Comparison of ENCODE assay signal across 11 mouse cellular contexts in genomic region chr11:75869898-75870297, GRCm38 (mm10).
DNase-seq lines count a peak whose midpoint lies in the region; ATAC-seq and TF ChIP-seq lines count a peak whose summit lies in the region.
"Had no signal": no experiment of that assay in that cellular context is flagged by ENCODE, and none has a peak within 500 bp of the region (broad histone marks: within the 10 kb centered on the region; RNA-seq: fewer than 3 reads in every experiment).

No protein-coding gene starts in this region.

- no peaks in the 10 kb centered on the region for H3K27me3 ChIP-seq in embryonic facial prominence, embryonic 14.5 days (replicated peaks; ENCODE audit: control insufficient read depth, insufficient read depth, low read length)
- H3K27me3 ChIP-seq in midbrain, embryonic 12.5 days = no peaks in the 10 kb centered on the region
- H3K27me3 ChIP-seq: lung, embryonic 15.5 days had no signal

- TF ChIP-seq CTCF in layer of hippocampus, adult 2 months (conservative IDR thresholded peaks at IDR 0.05) = no peak; the same call in 1 of the 2 replicates

- no peaks in the 10 kb centered on the region for H3K36me3 ChIP-seq in embryonic facial prominence, embryonic 14.5 days (ENCODE audit: control insufficient read depth, insufficient read depth, low read length)
- H3K36me3 ChIP-seq in midbrain, embryonic 12.5 days = no peaks in the 10 kb centered on the region
- H3K36me3 ChIP-seq: lung, embryonic 15.5 days had no signal

- 57% methylated on average over 5 of the region's 5 CpGs for WGBS in embryonic facial prominence, embryonic 14.5 days
- WGBS in midbrain, embryonic 12.5 days = 71% methylated on average over 5 of the region's 5 CpGs

- H3K4me3 ChIP-seq in embryonic facial prominence, embryonic 14.5 days (ENCODE audit: low read depth, low read length) = no peak overlapping the region
- no peak overlapping the region for H3K4me3 ChIP-seq in layer of hippocampus, adult 2 months
- H3K4me3 ChIP-seq in midbrain, embryonic 12.5 days = no peak overlapping the region
- H3K4me3 ChIP-seq: lung, embryonic 15.5 days had no signal

- H3K9ac ChIP-seq in embryonic facial prominence, embryonic 14.5 days (ENCODE audit: low read depth, low read length) = no peak overlapping the region
- H3K9ac ChIP-seq in midbrain, embryonic 12.5 days (replicated peaks) = no peak overlapping the region
- H3K9ac ChIP-seq: lung, embryonic 15.5 days had no signal

- peaks cover 15% of the 10 kb centered on the region for H3K4me1 ChIP-seq in embryonic facial prominence, embryonic 14.5 days (ENCODE audit: control insufficient read depth, insufficient read depth, low read length)
- H3K4me1 ChIP-seq in midbrain, embryonic 12.5 days = peaks cover 31% of the 10 kb centered on the region

- no peak overlapping the region for H3K27ac ChIP-seq in embryonic facial prominence, embryonic 14.5 days (replicated peaks; ENCODE audit: low read depth, low read length)
- H3K27ac ChIP-seq in layer of hippocampus, adult 2 months = peak overlapping the region; percentile 80
- H3K27ac ChIP-seq in midbrain, embryonic 12.5 days (replicated peaks) = peak overlapping the region; percentile 43; the same call in 1 of the 2 replicates
- H3K27ac ChIP-seq: lung, embryonic 15.5 days had no signal

- no peak overlapping the region for H3K4me2 ChIP-seq in embryonic facial prominence, embryonic 14.5 days (ENCODE audit: low read depth, low read length)
- H3K4me2 ChIP-seq in midbrain, embryonic 12.5 days (replicated peaks) = no peak overlapping the region
- H3K4me2 ChIP-seq: lung, embryonic 15.5 days had no signal

- peak; percentile 69 for ATAC-seq in embryonic facial prominence, embryonic 14.5 days (ENCODE audit: low read depth)
- ATAC-seq in midbrain, embryonic 12.5 days (ENCODE audit: low FRiP score, low read depth) = no peak

- peak; percentile 96 for DNase-seq in brain, adult 2 months (ENCODE audit: low read depth, low spot score)
- peak; percentile 48 for DNase-seq in embryonic facial prominence, embryonic 14.5 days (ENCODE audit: low spot score)
- DNase-seq in layer of hippocampus, adult 2 months (ENCODE audit: low spot score in 2 of 2) = peak; percentile 84 to 91
- no peak for DNase-seq in heart, adult 8-10 months (ENCODE audit: low spot score)
- no peak for DNase-seq in urinary bladder, adult 2 months (ENCODE audit: low spot score)
- DNase-seq in kidney, postnatal 36 days = no peak
- no peak for DNase-seq in adrenal gland, postnatal 4 days (ENCODE audit: low spot score in 2 of 2)
- DNase-seq: kidney, adult 2 months; spleen, adult 18-20 months had no signal

- H3K9me3 ChIP-seq in embryonic facial prominence, embryonic 14.5 days (ENCODE audit: control insufficient read depth, low read length) = no peaks in the 10 kb centered on the region
- H3K9me3 ChIP-seq in midbrain, embryonic 12.5 days = no peaks in the 10 kb centered on the region
- H3K9me3 ChIP-seq: lung, embryonic 15.5 days had no signal

Comparison
In these comparisons a context has a peak if more than half of its experiments do, and no peak if none do; other contexts are left out.
1. DNase-seq: peak in brain, adult 2 months (single experiment), embryonic facial prominence, embryonic 14.5 days (single experiment) and layer of hippocampus, adult 2 months (2 of 2); none in heart, adult 8-10 months (single experiment), urinary bladder, adult 2 months (single experiment), kidney, postnatal 36 days (0 of 2) and adrenal gland, postnatal 4 days (0 of 2).